Mouse (Mus musculus) adrenal gland, adult 10 weeks (tissue): ENCODE measurements around the gene Serpina3f. TPM values are rescaled to one million over a fixed set of nuclear protein-coding genes. Genes with fewer than 3 reads are reported as not detected.

Experiments
- polyA plus RNA-seq: library from polyadenylated mRNA; stranded (reverse); fragments of 350-450 nt; fragmentation: Illumina TruSeq; extraction: RNeasy Lipid Tissue Mini Kit (QIAGEN cat#74804); gene quantifications from one replicate; pipeline ENCODE4 v1.2.3, GENCODE M21; 2014; ENCODE audit warnings: low read depth, low replicate concordance

The Serpina3f gene
- 0.58 TPM for polyA plus RNA-seq

DNA sequence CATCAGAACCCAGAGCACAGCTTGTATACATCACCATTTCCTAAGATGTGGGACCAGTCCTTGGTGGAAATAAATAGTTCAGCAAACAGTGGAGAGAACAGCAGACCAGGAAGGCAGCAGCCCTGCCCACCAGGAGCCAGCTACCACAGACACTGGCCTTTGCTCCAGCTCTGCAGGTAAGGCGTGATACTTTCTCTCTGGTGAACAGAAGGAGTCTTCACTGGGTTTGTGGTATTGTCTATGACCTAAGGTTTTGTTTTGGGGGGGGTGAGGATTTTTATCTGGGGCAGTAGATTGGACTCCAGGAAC, at the start of gene Serpina3f:
TSS of gene Serpina3f (plus strand) at position 100 of the 309 bp plus-strand sequence.

GRCm38 (mm10) chr12:104235915-104236314, 21.6 kb downstream of the Serpina3f start, which contains the start of gene Serpina3g:
Serpina3g (plus strand) TSS chr12:104236245.

GRCm38 (mm10) chr12:104262863-104263262, 48.5 kb downstream of the Serpina3f start, which contains the start of gene Serpina3i:
Serpina3i (plus strand) TSS chr12:104263122.

Other genes starting within 250 kb of the Serpina3f start
- not detected for gene Serpina11, start 224.6 kb upstream of the Serpina3f start, polyA plus RNA-seq
- not detected for gene Serpina9, start 200.8 kb upstream of the Serpina3f start, polyA plus RNA-seq
- gene Serpina12, start 170.1 kb upstream of the Serpina3f start, polyA plus RNA-seq, result not detected
- 0.52 TPM for gene Serpina5, start 113.4 kb upstream of the Serpina3f start, polyA plus RNA-seq
- gene Serpina3a, start 101.8 kb upstream of the Serpina3f start, polyA plus RNA-seq, result not detected
- 0.58 TPM for gene Serpina3b, start 86.5 kb upstream of the Serpina3f start, polyA plus RNA-seq
- gene Serpina3c, start 60.7 kb upstream of the Serpina3f start, polyA plus RNA-seq, result 9.7 TPM
- 3.3 TPM for gene Serpina3g, start 21.7 kb downstream of the Serpina3f start, polyA plus RNA-seq
- gene Serpina3i, start 48.6 kb downstream of the Serpina3f start, polyA plus RNA-seq, result not detected
- gene Serpina3j, start 100.0 kb downstream of the Serpina3f start, polyA plus RNA-seq, result not detected
- 0.64 TPM for gene Serpina3k, start 123.9 kb downstream of the Serpina3f start, polyA plus RNA-seq
- gene Serpina3m, start 123.9 kb downstream of the Serpina3f start, polyA plus RNA-seq, result not detected
- gene Serpina3n, start 192.2 kb downstream of the Serpina3f start, polyA plus RNA-seq, result 2.9 TPM